Mouse (Mus musculus) MEL (cell line): ENCODE data around the gene Rps3. TPM values are rescaled to one million over a fixed set of nuclear protein-coding genes. Genes with fewer than 3 reads are reported as not detected.

Experiments used
- DNase-seq: peaks from one replicate; pipeline ENCODE4 v3.0.0; 2011; ENCODE audit warnings: low read depth, low spot score
- H3K27ac ChIP-seq: 2 replicates; pipeline ENCODE4 v1.5.1; 2012; ENCODE audit warnings: low read depth, mild to moderate bottlenecking, control low read depth, low read length, moderate library complexity; ENCODE audit not compliant: control insufficient read depth
- H3K27me3 ChIP-seq, 2 experiments: fragments of 150-350 bp in 1 of 2; sonication (generic) in 1 of 2; 2 replicates each; pipeline ENCODE4 v1.6.1; 2012; ENCODE audit warnings: low read length in 2 of 2, mild to moderate bottlenecking in 2 of 2, improper control_type of control experiment in 1 of 2, moderate library complexity in 1 of 2; ENCODE audit not compliant: insufficient read depth in 2 of 2, control insufficient read depth in 1 of 2
- H3K36me3 ChIP-seq, 2 experiments: 2 replicates each; pipeline ENCODE4 v1.6.1; 2012 to 2014; ENCODE audit warnings: low read length in 2 of 2, improper control_type of control experiment in 1 of 2, inconsistent platforms in 1 of 2, mild to moderate bottlenecking in 1 of 2; ENCODE audit not compliant: insufficient read depth in 2 of 2, control insufficient read depth in 1 of 2
- H3K4me1 ChIP-seq, 2 experiments: fragments of 150-350 bp in 1 of 2; sonication (generic) in 1 of 2; 2 replicates each; pipeline ENCODE4 v1.6.1; 2012; ENCODE audit warnings: low read length in 2 of 2, improper control_type of control experiment in 1 of 2, mild to moderate bottlenecking in 1 of 2; ENCODE audit not compliant: insufficient read depth in 2 of 2, control insufficient read depth in 1 of 2
- H3K4me3 ChIP-seq, 2 experiments: fragments of 150-350 bp in 1 of 2; sonication (generic) in 1 of 2; 2 replicates each; pipeline ENCODE4 v1.5.1; 2012; ENCODE audit warnings: low read depth in 2 of 2, low read length in 2 of 2, mild to moderate bottlenecking in 2 of 2, moderate library complexity in 2 of 2, control low read depth in 1 of 2, improper control_type of control experiment in 1 of 2; ENCODE audit not compliant: control insufficient read depth in 1 of 2, insufficient read depth in 1 of 2
- H3K79me2 ChIP-seq: 2 replicates; pipeline ENCODE4 v1.6.1; 2012; ENCODE audit warnings: mild to moderate bottlenecking, low read length, moderate library complexity; ENCODE audit not compliant: control insufficient read depth, poor library complexity, insufficient read depth
- H3K9ac ChIP-seq: 2 replicates; pipeline ENCODE4 v1.6.1; 2012; ENCODE audit warnings: low read depth, mild to moderate bottlenecking, control low read depth, low read length, moderate library complexity; ENCODE audit not compliant: control insufficient read depth, poor library complexity, severe bottlenecking
- H3K9me3 ChIP-seq: fragments of 150-350 bp; sonication (generic); replicated peaks from 2 replicates; pipeline ENCODE4 v1.6.1; 2012; ENCODE audit warnings: mild to moderate bottlenecking, low read length, improper control_type of control experiment, moderate library complexity; ENCODE audit not compliant: insufficient read depth
- BHLHE40 ChIP-seq: IDR thresholded peaks from 2 replicates; pipeline ENCODE4 v1.6.1; 2012; ENCODE audit warnings: low read depth, mild to moderate bottlenecking, inconsistent platforms, low read length, improper control_type of control experiment, borderline replicate concordance
- CHD2 ChIP-seq: IDR thresholded peaks from 2 replicates; pipeline ENCODE4 v1.6.1; 2011; ENCODE audit warnings: low read length, improper control_type of control experiment
- CTCF ChIP-seq, 3 experiments: IDR thresholded peaks in 2 of 3; conservative IDR thresholded peaks in 1 of 3; 2 replicates each; pipeline ENCODE4 v1.5.1; 2011 to 2012; ENCODE audit warnings: low read length in 3 of 3, low read depth in 2 of 3, mild to moderate bottlenecking in 2 of 3, improper control_type of control experiment in 1 of 3, inconsistent platforms in 1 of 3, mixed read lengths in 1 of 3, moderate library complexity in 1 of 3; ENCODE audit not compliant: control insufficient read depth in 1 of 3, insufficient read depth in 1 of 3, poor library complexity in 1 of 3, severe bottlenecking in 1 of 3
- ELF1 ChIP-seq: IDR thresholded peaks from 2 replicates; pipeline ENCODE4 v1.6.1; 2014; ENCODE audit warnings: low read depth, mild to moderate bottlenecking, inconsistent platforms, low read length, improper control_type of control experiment, moderate library complexity
- EP300 ChIP-seq, 2 experiments: IDR thresholded peaks; 2 replicates each; pipeline ENCODE4 v1.6.1; 2011; ENCODE audit warnings: improper control_type of control experiment in 2 of 2, low read length in 2 of 2, low read depth in 1 of 2, mild to moderate bottlenecking in 1 of 2
- ETS1 ChIP-seq: IDR thresholded peaks from 2 replicates; pipeline ENCODE4 v1.6.1; 2012; ENCODE audit warnings: low read depth, mild to moderate bottlenecking, inconsistent platforms, low read length, improper control_type of control experiment, moderate library complexity
- GABPA ChIP-seq: IDR thresholded peaks from 2 replicates; pipeline ENCODE4 v1.6.1; 2012; ENCODE audit warnings: low read depth, mild to moderate bottlenecking, inconsistent platforms, low read length, improper control_type of control experiment, moderate library complexity
- GATA1 ChIP-seq: IDR thresholded peaks from 2 replicates; pipeline ENCODE4 v1.6.1; 2011; ENCODE audit warnings: low read depth, low read length, improper control_type of control experiment
- JUND ChIP-seq: IDR thresholded peaks from 2 replicates; pipeline ENCODE4 v1.6.1; 2011; ENCODE audit warnings: low read depth, mild to moderate bottlenecking, improper control_type of control experiment, low read length
- KAT2A ChIP-seq: conservative IDR thresholded peaks from 2 replicates; pipeline ENCODE4 v1.6.1; 2012; ENCODE audit warnings: low read depth, low read length, improper control_type of control experiment, inconsistent platforms
- MAZ ChIP-seq: IDR thresholded peaks from 2 replicates; pipeline ENCODE4 v1.6.1; 2012; ENCODE audit warnings: low read depth, mild to moderate bottlenecking, inconsistent platforms, low read length, improper control_type of control experiment
- MEF2A ChIP-seq: IDR thresholded peaks from 2 replicates; pipeline ENCODE4 v1.6.1; 2014; ENCODE audit warnings: low read depth, mild to moderate bottlenecking, inconsistent platforms, low read length, improper control_type of control experiment; ENCODE audit not compliant: poor library complexity, insufficient replicate concordance, severe bottlenecking; ENCODE audit errors: extremely low read depth
- MXI1 ChIP-seq: IDR thresholded peaks from 2 replicates; pipeline ENCODE4 v1.6.1; 2011; ENCODE audit warnings: mild to moderate bottlenecking, low read depth, low read length, improper control_type of control experiment
- MYB ChIP-seq: IDR thresholded peaks from 2 replicates; pipeline ENCODE4 v1.6.1; 2011; ENCODE audit warnings: mild to moderate bottlenecking, low read depth, low read length, improper control_type of control experiment
- MYC ChIP-seq: IDR thresholded peaks from 2 replicates; pipeline ENCODE4 v1.6.1; 2011; ENCODE audit warnings: low read depth, mild to moderate bottlenecking, low read length, improper control_type of control experiment, moderate library complexity
- NELFE ChIP-seq: IDR thresholded peaks from 2 replicates; pipeline ENCODE4 v1.6.1; 2011; ENCODE audit warnings: low read depth, low read length, improper control_type of control experiment
- NRF1 ChIP-seq: IDR thresholded peaks from 2 replicates; pipeline ENCODE4 v1.6.1; 2014; ENCODE audit warnings: low read depth, mild to moderate bottlenecking, inconsistent platforms, low read length, improper control_type of control experiment, moderate library complexity; ENCODE audit not compliant: poor library complexity, insufficient read depth, severe bottlenecking
- POLR2A ChIP-seq, 2 experiments: IDR thresholded peaks; 2 replicates each; pipeline ENCODE4 v1.6.1; 2011 to 2012; ENCODE audit warnings: low read length in 2 of 2, mild to moderate bottlenecking in 2 of 2, control low read depth in 1 of 2, improper control_type of control experiment in 1 of 2, low read depth in 1 of 2, moderate library complexity in 1 of 2; ENCODE audit not compliant: control insufficient read depth in 1 of 2, insufficient read depth in 1 of 2, poor library complexity in 1 of 2
- POLR2AphosphoS2 ChIP-seq: IDR thresholded peaks from 2 replicates; pipeline ENCODE4 v1.6.1; 2011; ENCODE audit warnings: low read length, improper control_type of control experiment
- RAD21 ChIP-seq: IDR thresholded peaks from 2 replicates; pipeline ENCODE4 v1.6.1; 2011; ENCODE audit warnings: mild to moderate bottlenecking, low read depth, low read length, improper control_type of control experiment
- RCOR1 ChIP-seq: IDR thresholded peaks from 2 replicates; pipeline ENCODE4 v1.6.1; 2012; ENCODE audit warnings: low read depth, mild to moderate bottlenecking, inconsistent platforms, low read length, improper control_type of control experiment
- SIN3A ChIP-seq: IDR thresholded peaks from 2 replicates; pipeline ENCODE4 v1.6.1; 2012; ENCODE audit warnings: low read length, improper control_type of control experiment, inconsistent platforms
- SMC3 ChIP-seq: IDR thresholded peaks from 2 replicates; pipeline ENCODE4 v1.6.1; 2011; ENCODE audit warnings: low read depth, low read length, improper control_type of control experiment
- TAL1 ChIP-seq: IDR thresholded peaks from 2 replicates; pipeline ENCODE4 v1.6.1; 2012; ENCODE audit warnings: mild to moderate bottlenecking, inconsistent platforms, low read length, moderate library complexity, mixed read lengths
- TBP ChIP-seq: IDR thresholded peaks from 2 replicates; pipeline ENCODE4 v1.8.0; 2011; ENCODE audit warnings: low read depth, low read length, improper control_type of control experiment
- TCF12 ChIP-seq: IDR thresholded peaks from 2 replicates; pipeline ENCODE4 v1.6.1; 2014; ENCODE audit warnings: low read depth, mild to moderate bottlenecking, inconsistent platforms, low read length, improper control_type of control experiment, moderate library complexity
- USF1 ChIP-seq: IDR thresholded peaks from 2 replicates; pipeline ENCODE4 v1.6.1; 2014; ENCODE audit warnings: low read depth, mild to moderate bottlenecking, inconsistent platforms, low read length, improper control_type of control experiment, moderate library complexity
- USF2 ChIP-seq, 2 experiments: IDR thresholded peaks; 2 replicates each; pipeline ENCODE4 v1.6.1; 2011 to 2012; ENCODE audit warnings: improper control_type of control experiment in 2 of 2, low read length in 2 of 2, borderline replicate concordance in 1 of 2, inconsistent platforms in 1 of 2, low read depth in 1 of 2, mild to moderate bottlenecking in 1 of 2; ENCODE audit not compliant: insufficient read depth in 1 of 2
- ZC3H11A ChIP-seq: IDR thresholded peaks from 2 replicates; pipeline ENCODE4 v1.6.1; 2012; ENCODE audit warnings: low read depth, mild to moderate bottlenecking, inconsistent platforms, low read length, improper control_type of control experiment
- ZKSCAN1 ChIP-seq: IDR thresholded peaks from 2 replicates; pipeline ENCODE4 v1.6.1; 2012; ENCODE audit warnings: low read depth, mild to moderate bottlenecking, inconsistent platforms, low read length, improper control_type of control experiment, moderate library complexity
- ZMIZ1 ChIP-seq: IDR thresholded peaks from 2 replicates; pipeline ENCODE4 v1.6.1; 2012; ENCODE audit warnings: low read depth, mild to moderate bottlenecking, inconsistent platforms, low read length, improper control_type of control experiment, moderate library complexity
- polyA plus RNA-seq, 2 experiments: library from polyadenylated mRNA; stranded (reverse) in 1 of 2; unstranded in 1 of 2; fragments of >175 nt in 1 of 2; fragments of >200 nt in 1 of 2; gene quantifications; 2 replicates each; pipeline versions ENCODE4 v1.2.1 to v1.2.4; 2012; ENCODE audit warnings: low replicate concordance in 2 of 2, low read depth in 1 of 2; ENCODE audit not compliant: insufficient read length in 2 of 2, insufficient read depth in 1 of 2, missing spikeins in 1 of 2
- total RNA-seq: library from RNA; depleted of rRNA; stranded (reverse); fragments of 300-350 nt; gene quantifications from 2 replicates; pipeline ENCODE4 v1.2.3, GENCODE M21; 2012

Rps3 gene
- total and polyA plus RNA-seq, 3 experiments = 157 to 2,287 (median 1,899) TPM

DNA sequence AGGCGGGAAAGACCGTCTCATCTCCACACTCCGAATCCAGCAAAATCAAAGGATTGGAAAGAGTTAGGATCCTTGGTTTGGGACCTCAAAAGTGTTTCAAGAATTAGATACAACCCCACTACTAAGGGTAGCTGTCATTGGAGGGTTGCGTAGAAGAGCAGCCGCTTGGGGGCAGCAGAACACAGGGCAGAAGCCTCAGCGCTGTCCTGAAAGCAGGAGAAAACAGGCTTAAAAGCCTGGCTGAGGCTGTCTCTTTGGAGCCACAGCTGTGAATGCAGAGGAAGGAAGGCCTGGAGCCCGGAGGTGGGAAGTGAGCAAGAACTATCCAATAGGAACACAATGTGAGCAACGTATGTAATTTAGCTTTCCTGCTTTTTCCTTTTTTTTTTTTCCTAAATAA lies 16.7 kb upstream of the Rps3 start:
- no peaks in the 10 kb centered on the region for H3K36me3 ChIP-seq
- no peaks in the 10 kb centered on the region for H3K9me3 ChIP-seq
- H3K4me1 ChIP-seq = peaks cover 0 to 4% of the 10 kb centered on the region in 2 experiments; a peak in 2 of 4 replicates
- TF ChIP-seq NRF1 = no peak
- TF ChIP-seq CTCF (IDR thresholded peaks at IDR 0.05 in 2 of 3, conservative IDR thresholded peaks at IDR 0.05 in 1 of 3; ENCODE audit: control insufficient read depth in 1 of 3, insufficient read depth in 1 of 3, low read depth in 2 of 3, low read length in 3 of 3, poor library complexity in 1 of 3, severe bottlenecking in 1 of 3) = peak; percentile 83 to 99 (median 97)
- no peak for TF ChIP-seq ZMIZ1
- no peak for TF ChIP-seq ELF1
- no peak for TF ChIP-seq TAL1
- peak; percentile 95 for TF ChIP-seq SMC3
- 0 out of 2 replicates have a peak, but pooled peaks have one; percentile 21 for TF ChIP-seq TBP
- no peak for TF ChIP-seq KAT2A
- TF ChIP-seq EP300 (IDR thresholded peaks at IDR 0.05; ENCODE audit: low read depth in 1 of 2, low read length in 2 of 2) = no peak
- TF ChIP-seq RAD21 = peak; percentile 100
- TF ChIP-seq BHLHE40 = 0 out of 2 replicates have a peak, but pooled peaks have one; percentile 29
- TF ChIP-seq MXI1 = no peak
- TF ChIP-seq ETS1 = no peak
- peak; percentile 62; the same call in 1 of the 2 replicates for TF ChIP-seq MAZ
- TF ChIP-seq GABPA = no peak
- TF ChIP-seq JUND = no peak
- TF ChIP-seq SIN3A = peak; percentile 51; the same call in 1 of the 2 replicates
- TF ChIP-seq ZC3H11A = peak; percentile 99
- TF ChIP-seq POLR2AphosphoS2 = no peak
- TF ChIP-seq TCF12 = no peak
- no peak for TF ChIP-seq MYC
- TF ChIP-seq CHD2 = no peak
- H3K4me3 ChIP-seq = no peak overlapping the region
- H3K27ac ChIP-seq = no peak overlapping the region
- H3K9ac ChIP-seq = no peak overlapping the region; the same call in 1 of the 2 replicates
- DNase-seq = peak; percentile 87
- H3K27me3 ChIP-seq = no peaks in the 10 kb centered on the region; a peak in 1 of 4 replicates
- H3K79me2 ChIP-seq = no peaks in the 10 kb centered on the region

DNA sequence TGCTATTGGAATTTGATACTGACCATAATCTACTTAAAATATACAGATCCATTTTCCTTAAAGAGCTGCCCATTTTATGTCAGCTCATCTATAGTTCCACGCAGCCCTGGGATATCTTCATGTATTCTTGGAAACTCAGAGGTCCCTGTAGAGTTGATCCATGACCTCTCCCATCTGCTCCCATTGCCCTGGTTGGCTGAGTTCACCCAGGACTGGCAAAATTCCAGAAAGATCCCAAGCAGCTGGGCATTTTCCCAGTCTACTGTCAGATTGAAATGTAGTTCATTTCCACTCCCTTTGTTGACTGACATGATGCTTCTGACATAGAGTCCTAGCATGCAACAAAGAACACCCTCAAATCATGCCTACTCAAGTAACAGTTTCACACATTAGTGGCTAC lies 15.6 kb upstream of the Rps3 start:
- no peak overlapping the region for H3K4me3 ChIP-seq
- no peaks in the 10 kb centered on the region for H3K9me3 ChIP-seq
- TF ChIP-seq MYB (no peak), MEF2A (no peak), NELFE (no peak), CTCF (IDR thresholded peaks at IDR 0.05 in 2 of 3, conservative IDR thresholded peaks at IDR 0.05 in 1 of 3; ENCODE audit: control insufficient read depth in 1 of 3, insufficient read depth in 1 of 3, low read depth in 2 of 3, low read length in 3 of 3, poor library complexity in 1 of 3, severe bottlenecking in 1 of 3) (no peak), USF1 (no peak), EP300 (IDR thresholded peaks at IDR 0.05; ENCODE audit: low read depth in 1 of 2, low read length in 2 of 2) (no peak), ELF1 (no peak), GATA1 (no peak), SMC3 (no peak), ETS1 (no peak), ZKSCAN1 (no peak), RCOR1 (no peak), POLR2A (IDR thresholded peaks at IDR 0.05; ENCODE audit: control insufficient read depth in 1 of 2, insufficient read depth in 1 of 2, low read depth in 1 of 2, low read length in 2 of 2, poor library complexity in 1 of 2) (no peak), USF2 (IDR thresholded peaks at IDR 0.05; ENCODE audit: borderline replicate concordance in 1 of 2, insufficient read depth in 1 of 2, low read depth in 1 of 2, low read length in 2 of 2) (no peak)
- TF ChIP-seq, all 39 proteins: peak for 0
- no peak overlapping the region for H3K9ac ChIP-seq
- H3K27me3 ChIP-seq = no peaks in the 10 kb centered on the region; a peak in 1 of 4 replicates
- H3K36me3 ChIP-seq = no peaks in the 10 kb centered on the region
- DNase-seq = no peak
- H3K27ac ChIP-seq = no peak overlapping the region
- no peaks in the 10 kb centered on the region for H3K79me2 ChIP-seq
- peaks cover 0 to 4% of the 10 kb centered on the region in 2 experiments; a peak in 2 of 4 replicates for H3K4me1 ChIP-seq
